Mouse (Mus musculus) kidney, postnatal 10 days (tissue): ENCODE results near the gene Zfp459.
"Not testable (repeated sequence)": the region's sequence is repeated elsewhere in the genome, so short reads cannot be mapped to it uniquely, and the experiment has no call there.

Experiments used
- DNase-seq: peaks from one replicate; pipeline ENCODE4 v3.0.0; 2021; ENCODE audit warnings: mixed read lengths

Zfp459 gene

DNA sequence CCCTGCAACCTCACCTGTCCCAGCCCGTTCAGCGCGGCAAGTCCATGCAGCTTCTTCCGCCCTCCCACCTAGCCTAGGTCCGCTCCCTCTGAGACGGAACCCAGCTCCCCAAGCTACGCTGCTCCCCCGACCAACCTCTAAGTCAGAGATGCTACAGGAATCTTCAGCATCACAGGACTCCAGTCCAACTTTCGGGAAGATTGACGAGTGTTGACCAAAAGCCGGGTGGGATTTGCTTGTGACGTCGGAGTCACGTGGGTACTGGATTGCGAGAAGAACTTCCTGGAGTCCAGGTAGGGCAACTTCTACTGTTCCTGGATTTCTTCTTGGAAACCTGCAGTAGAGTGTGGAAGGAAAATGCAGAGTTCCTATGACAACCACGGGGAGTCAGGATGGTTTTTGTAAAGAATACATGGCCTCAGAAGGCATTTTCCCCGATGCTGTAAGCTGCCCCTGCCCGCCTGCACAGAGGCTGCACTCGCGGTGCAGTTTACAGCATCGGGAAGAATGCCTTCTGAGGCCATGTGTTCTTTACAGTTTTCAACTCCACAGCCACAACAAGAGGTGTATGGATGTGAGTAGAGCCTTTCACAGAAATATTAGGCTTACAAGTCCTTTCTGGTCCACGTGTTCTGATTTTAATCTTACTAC lies at the start of gene Zfp459:
Zfp459 (minus strand) TSS at position 212 of the 651 bp plus-strand sequence.
- DNase-seq: peak; percentile 66

DNA sequence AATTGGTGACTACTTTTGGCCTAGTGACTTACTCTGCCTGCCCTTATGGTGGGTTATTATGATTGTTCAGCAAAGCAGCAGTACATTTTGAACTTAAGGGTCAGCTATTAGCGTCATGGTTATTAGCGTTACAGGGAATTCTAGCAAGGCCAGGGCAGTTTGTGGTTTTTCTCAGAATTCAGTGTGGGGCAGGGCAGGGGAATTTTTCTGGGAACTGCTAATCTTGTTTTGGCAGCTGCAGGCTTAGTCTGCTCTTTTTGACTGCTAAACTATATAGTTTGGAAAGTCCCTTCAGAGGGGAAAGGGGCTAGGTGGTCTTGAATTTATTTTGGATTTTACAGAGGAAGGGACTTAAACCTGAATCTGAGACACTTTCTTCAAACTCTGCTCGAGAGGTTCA lies 48.1 kb upstream of the Zfp459 start:
- DNase-seq: no peak

GRCm38 (mm10) chr13:67463506-67464185 lies 42.4 kb upstream of the Zfp459 start:
- not testable (repeated sequence) for DNase-seq

GRCm38 (mm10) chr13:67452021-67452309 lies 30.7 kb upstream of the Zfp459 start:
- peak; percentile 19 for DNase-seq

DNA sequence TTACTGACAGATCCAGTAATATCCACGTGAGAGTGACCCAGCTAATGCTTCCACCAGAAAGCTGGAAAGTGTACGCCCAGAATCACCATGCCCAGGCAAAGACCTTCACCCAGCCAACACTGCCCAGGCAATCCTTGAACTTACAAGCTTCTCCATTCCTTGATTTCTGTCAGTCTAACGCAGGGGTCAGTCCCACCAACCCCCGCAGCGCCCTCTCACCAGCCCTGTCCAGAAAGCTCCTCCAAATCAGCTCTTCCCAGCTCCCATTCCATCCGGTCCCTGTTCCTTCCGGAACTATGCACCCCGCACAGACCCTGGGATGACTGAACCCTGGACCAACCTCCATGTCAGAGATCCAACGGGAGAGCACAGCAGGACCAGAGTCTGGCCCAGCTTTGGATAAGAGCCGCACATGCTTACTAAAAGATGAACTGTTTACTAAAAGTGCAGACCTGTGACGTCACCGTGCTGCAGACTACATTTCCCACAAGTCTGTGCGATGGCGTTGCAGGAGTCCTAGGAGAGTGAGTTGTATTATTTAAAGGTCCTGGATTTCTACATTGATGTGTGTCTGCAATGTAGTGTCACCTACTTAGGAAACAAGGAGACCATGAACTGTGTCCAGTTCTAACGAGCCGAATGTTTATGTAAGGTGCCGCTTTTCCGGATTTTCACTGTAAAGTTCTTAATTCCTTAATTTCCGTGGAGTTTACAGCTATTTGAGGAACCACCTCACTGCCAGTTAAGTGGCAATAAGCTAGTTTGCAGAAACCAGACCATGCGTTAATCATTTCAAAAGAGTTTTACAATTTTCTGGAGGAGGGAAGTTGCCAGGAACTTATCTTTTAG lies 30.2 kb upstream of the Zfp459 start, which contains the start of gene Zfp874a:
Zfp874a (minus strand) TSS at position 453 of the 849 bp plus-strand sequence.
- peak; percentile 94 for DNase-seq

DNA sequence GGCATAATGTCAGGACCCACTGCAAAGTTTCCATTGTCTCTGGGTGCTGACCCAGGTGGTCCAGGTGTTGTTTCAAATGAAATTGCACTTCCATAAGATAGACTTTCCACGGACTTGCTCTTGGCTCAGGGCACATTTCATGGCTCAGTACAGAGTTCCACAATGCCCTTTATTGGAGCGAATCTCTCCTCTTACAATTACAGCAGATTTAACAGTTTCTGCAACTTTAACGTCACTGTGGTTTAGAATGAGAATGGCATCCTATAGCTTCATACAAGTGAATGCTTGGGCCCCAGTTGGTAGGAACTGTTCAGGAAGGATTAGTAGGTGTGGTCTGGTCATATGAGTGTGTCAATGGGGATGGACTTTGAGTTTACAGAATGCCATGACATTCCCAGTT lies 15.9 kb upstream of the Zfp459 start:
- DNase-seq: not testable (repeated sequence)

- DNase-seq: no peak
Measured at GRCm38 (mm10) chr13:67428116-67428515, 6.9 kb upstream of the Zfp459 start.

- DNase-seq: not testable (repeated sequence)
Measured at GRCm38 (mm10) chr13:67425699-67426098, 4.5 kb upstream of the Zfp459 start.

GRCm38 (mm10) chr13:67422532-67422931 lies 1.3 kb upstream of the Zfp459 start:
- not testable (repeated sequence) for DNase-seq

- no peak for DNase-seq
Measured at GRCm38 (mm10) chr13:67420558-67421206, 536 bp downstream of the Zfp459 start.

GRCm38 (mm10) chr13:67416811-67417210 lies 4.4 kb downstream of the Zfp459 start:
- DNase-seq: no peak

DNA sequence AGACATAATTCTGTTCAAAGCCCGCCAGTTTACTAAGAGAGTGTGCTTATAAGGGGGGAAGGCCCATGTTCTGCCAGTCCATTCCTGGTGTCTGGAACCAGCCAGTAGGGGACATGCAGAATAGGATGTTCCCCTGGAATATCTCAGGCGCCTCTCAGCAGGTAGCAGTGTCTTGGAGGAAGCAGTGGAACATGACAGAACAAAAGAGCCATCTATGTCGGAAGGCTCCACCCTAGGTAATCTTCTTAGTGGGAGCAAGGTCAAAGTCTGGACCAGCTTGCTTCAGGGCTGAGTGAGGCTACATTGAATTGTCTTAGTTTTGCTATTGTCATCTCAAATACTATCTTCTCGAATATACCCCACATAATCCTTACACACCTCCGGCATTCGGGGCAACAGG lies 5.5 kb downstream of the Zfp459 start:
- no peak for DNase-seq

DNA sequence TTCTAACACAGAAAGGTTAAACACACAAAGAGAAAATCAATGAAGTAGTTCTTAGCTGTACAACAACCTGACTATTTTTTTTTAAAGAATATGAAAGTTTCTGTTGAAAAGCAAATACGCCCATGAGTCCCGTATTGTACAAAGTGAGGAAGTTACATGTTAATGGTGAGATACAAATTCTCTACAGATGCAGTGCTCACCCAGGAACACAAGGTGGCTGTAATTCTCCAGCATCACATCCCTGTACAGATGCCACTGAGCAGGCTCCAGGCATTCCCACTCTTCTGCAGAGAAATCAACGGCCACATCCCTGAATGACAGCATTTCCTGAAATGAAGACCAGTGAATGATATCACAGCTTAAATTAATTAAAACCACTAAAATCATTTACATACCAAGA lies 7.6 kb downstream of the Zfp459 start:
- DNase-seq: not testable (repeated sequence)

DNA sequence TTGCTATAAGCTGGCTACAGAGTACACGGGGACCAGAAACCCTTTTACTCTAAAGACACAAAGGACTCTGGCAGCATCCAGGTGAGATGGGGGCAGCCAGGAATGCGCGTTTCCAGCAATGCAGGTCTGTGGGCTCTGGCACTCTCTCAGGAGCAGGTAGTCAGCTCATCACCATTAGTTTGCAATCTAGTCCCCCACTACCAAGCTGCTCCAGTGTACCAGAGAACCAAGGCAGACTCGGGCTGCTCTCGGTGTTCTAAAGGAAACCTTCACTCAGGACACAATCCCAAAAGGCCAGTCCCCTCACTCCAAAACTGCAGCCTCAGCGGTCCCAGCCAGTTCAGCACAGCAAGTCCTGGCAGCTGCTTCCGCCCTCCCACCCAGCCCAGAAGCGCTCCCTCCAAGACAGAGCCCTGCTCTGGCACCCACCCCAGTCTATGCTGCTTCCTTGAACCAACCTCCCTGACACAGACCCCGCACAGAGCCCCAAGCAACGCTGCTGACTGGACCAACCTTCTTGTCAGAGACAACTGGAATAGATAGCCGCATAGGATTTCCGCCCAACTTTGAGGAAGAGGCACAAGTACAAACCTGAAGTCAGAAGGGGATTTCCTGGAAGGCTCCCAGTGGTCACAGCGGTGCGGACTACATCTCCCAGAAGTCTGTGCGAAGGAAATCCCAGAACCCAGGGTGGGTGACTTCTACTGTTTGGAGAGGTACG lies 21.9 kb downstream of the Zfp459 start, which contains the start of gene Zfp429:
Zfp429 (minus strand) TSS at position 637 of the 721 bp plus-strand sequence.
- DNase-seq: peak; percentile 80

DNA sequence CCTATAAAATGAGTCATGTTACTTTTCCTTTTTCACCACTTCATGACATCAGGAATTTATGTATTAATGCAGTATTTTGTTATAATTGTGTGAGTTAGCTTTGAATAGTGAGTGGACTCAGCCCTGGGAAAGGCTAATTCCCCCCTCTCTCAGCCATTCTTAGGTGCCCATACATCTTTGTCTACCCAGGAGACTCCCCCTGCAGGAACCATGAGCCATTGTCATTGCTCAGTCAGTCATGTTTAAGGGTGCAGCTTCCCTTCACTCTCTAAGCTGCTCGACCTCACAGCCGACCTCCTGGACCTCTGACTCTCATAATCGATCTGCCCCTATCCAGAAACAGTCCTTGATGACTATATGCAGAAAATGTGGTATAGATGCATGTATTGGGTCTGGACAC lies 45.0 kb downstream of the Zfp459 start:
- not testable (repeated sequence) for DNase-seq

DNA sequence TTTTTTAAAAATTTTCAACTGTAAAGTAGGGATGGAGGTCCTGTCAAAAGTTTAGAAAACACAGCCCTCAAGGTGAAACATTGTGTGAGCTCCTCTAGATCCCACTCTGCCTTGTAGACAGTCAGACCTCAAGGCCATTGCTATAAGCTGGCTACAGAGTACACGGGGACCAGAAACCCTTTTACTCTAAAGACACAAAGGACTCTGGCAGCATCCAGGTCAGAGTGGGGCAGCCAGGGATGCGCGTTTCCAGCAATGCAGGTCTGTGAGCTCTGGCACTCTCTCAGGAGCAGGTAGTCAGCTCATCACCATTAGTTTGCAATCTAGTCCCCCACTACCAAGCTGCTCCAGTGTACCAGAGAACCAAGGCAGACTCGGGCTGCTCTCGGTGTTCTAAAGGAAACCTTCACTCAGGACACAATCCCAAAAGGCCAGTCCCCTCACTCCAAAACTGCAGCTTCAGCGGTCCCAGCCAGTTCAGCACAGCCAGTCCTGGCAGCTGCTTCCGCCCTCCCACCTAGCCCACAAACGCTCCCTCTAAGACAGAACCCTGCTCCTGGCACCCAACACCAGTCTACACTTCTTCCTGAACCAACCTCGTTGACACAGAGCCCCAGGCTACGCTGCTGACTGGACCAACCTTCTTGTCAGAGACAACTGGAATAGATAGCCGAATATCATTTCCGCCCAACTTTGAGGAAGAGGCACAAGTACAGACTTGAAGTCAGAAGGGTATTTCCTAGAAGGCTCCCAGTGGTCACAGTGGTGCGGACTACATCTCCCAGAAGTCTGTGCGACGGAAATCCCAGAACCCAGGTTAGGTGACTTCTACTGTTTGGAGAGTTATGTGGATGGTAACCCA lies 45.9 kb downstream of the Zfp459 start, which contains the start of the genes Gm28041 and Zfp456:
Gm28041 (minus strand) TSS at position 684 of the 862 bp plus-strand sequence.
Zfp456 (minus strand) TSS at position 761 of the 862 bp plus-strand sequence.
- DNase-seq: peak; percentile 81

- peak; percentile 93 for DNase-seq
Measured at GRCm38 (mm10) chr13:67360131-67360744, 61.0 kb downstream of the Zfp459 start, which contains the start of the genes Gm28044 and Zfp953. Gene Gm28044 (minus strand): TSS chr13:67360536. Gene Zfp953 (minus strand): TSS chr13:67360605.
